Mouse (Mus musculus) testis, adult 2 months (tissue): Measurements from ENCODE around the gene P2rx7.

Source experiments
- CTCF ChIP-seq: fragments of 200-500 bp; IDR thresholded peaks from 2 replicates; pipeline ENCODE4 v1.5.1; 2012; ENCODE audit warnings: low read depth, mild to moderate bottlenecking, inconsistent platforms, low read length, moderate library complexity; ENCODE audit not compliant: control insufficient read depth, insufficient read depth, insufficient replicate concordance
- POLR2A ChIP-seq: fragments of 200-500 bp; IDR thresholded peaks from 2 replicates; pipeline ENCODE4 v1.6.1; 2012; ENCODE audit warnings: low read depth, mild to moderate bottlenecking, inconsistent platforms, low read length, moderate library complexity; ENCODE audit not compliant: control insufficient read depth

- TF ChIP-seq CTCF (peak; percentile 90), POLR2A (no peak)
These were observed 87.6 kb downstream of the P2rx7 start for GRCm38 (mm10) chr5:122731321-122731720.
